Mouse (Mus musculus): ENCODE data around the gene Pdyn.

The Pdyn gene

DNA sequence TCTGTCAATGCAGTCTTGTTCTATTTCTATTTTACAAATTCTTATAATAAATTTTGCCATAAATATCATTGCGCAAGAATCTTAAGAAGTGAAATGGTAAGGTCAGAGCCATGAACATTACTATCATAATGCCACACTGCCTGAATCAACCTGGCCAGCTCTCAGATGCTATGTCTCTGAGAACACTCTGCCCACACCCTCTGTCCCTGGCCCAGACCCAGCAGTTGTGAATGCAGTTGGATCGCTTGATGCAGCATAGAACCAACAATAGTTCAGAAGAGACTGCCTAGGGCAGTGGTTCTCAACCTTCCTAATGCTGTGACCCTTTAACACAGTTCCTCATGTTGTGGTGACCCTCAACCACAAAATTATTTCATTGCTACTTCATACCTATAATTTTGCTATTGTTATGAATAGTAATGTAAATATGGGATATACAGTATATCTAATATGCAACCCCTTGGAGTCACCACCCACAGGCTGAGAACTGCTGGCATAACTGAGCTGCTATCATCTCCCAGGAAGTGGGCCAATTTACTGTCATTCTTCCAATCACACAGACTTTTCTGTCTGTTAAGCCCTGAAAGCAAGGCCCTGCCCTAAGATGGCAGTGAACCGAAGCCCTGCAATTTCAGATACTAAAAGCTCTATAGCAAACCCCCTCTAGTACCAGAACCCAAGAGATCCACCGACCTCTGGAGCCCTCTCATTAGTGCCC lies 45.3 kb downstream of the Pdyn start:
- no peak for DNase-seq

DNA sequence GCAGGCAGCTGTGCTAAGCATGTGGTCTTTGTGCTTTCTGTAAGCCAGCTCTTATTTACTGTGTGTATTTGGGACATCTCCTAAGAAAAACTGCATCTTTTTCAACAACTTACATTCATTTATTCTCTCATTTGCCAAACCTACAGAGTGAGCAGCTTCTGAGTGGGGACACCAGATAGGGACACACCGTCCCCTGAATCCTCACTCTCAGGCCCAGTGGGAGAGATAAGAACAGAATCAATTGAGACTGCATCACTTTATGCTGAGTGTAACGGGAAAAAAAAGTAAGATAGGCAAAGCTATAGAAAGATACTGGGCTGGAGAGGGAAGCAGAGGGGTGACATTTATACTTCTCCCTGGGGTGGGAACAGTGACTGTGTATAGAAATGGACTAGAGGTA lies 46.0 kb downstream of the Pdyn start:
- DNase-seq: no peak

DNA sequence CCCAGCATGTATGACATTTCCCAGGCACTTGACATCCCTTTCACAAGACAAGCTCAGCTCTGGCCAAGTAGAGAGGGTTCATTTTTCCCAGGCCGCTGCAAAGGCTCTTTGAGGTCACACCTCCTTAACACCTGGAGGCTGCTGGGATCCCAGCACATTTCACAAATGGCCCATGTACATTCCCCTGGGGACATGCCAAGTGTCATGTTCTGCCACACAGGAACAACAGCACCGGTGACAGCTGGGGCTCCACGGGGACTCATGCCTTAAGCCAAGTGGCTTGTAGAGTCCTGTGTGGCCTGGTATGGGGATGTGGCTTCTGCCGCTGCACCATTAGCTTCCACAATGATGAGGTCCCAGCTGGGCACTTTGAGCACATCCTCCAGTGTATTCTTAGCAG lies 47.0 kb downstream of the Pdyn start:
- no peak for DNase-seq
